Mouse (Mus musculus) embryonic facial prominence, embryonic 14.5 days (tissue): ENCODE data around the gene A630089N07Rik. TPM values are rescaled to one million over a fixed set of nuclear protein-coding genes. Genes with fewer than 3 reads are reported as not detected.

ENCODE experiments used
- ATAC-seq: fragments of 200-750 bp; cut with Nextera tagmentation; 2 replicates; pipeline ENCODE4 v1.8.0; 2017; ENCODE audit warnings: low read depth, moderate number of reproducible peaks, moderate TSS enrichment
- DNase-seq: peaks from one replicate; pipeline ENCODE4 v3.0.0-alpha.2; 2015; ENCODE audit warnings: low spot score
- H3K27ac ChIP-seq: fragments of 300-500 bp; sonication (generic); replicated peaks from 2 replicates; pipeline ENCODE4 v1.5.1; 2014; ENCODE audit warnings: low read depth, mild to moderate bottlenecking, low read length, moderate library complexity
- H3K27me3 ChIP-seq: fragments of 300-500 bp; sonication (generic); replicated peaks from 2 replicates; pipeline ENCODE4 v1.6.1; 2014; ENCODE audit warnings: low read length; ENCODE audit not compliant: control insufficient read depth, insufficient read depth
- H3K36me3 ChIP-seq: fragments of 300-500 bp; sonication (generic); 2 replicates; pipeline ENCODE4 v1.6.1; 2014; ENCODE audit warnings: low read length, mixed read lengths; ENCODE audit not compliant: control insufficient read depth, insufficient read depth
- H3K4me1 ChIP-seq: fragments of 300-500 bp; sonication (generic); 2 replicates; pipeline ENCODE4 v1.6.1; 2014; ENCODE audit warnings: antibody characterized with exemption, low read length; ENCODE audit not compliant: control insufficient read depth, insufficient read depth
- H3K4me2 ChIP-seq: fragments of 300-500 bp; sonication (generic); 2 replicates; pipeline ENCODE4 v1.6.1; 2014; ENCODE audit warnings: low read depth, mild to moderate bottlenecking, low read length, moderate library complexity, mixed read lengths
- H3K4me3 ChIP-seq: fragments of 300-500 bp; sonication (generic); 2 replicates; pipeline ENCODE4 v1.5.1; 2014; ENCODE audit warnings: low read depth, mild to moderate bottlenecking, low read length
- H3K9ac ChIP-seq: fragments of 300-500 bp; sonication (generic); 2 replicates; pipeline ENCODE4 v1.6.1; 2014; ENCODE audit warnings: low read depth, mild to moderate bottlenecking, low read length, moderate library complexity, mixed read lengths
- H3K9me3 ChIP-seq: fragments of 300-500 bp; sonication (generic); 2 replicates; pipeline ENCODE4 v1.6.1; 2016; ENCODE audit warnings: low read length; ENCODE audit not compliant: control insufficient read depth
- WGBS: fragments of 180-500 bp; shearing (Covaris S2); extraction: QIAGEN DNeasy Blood & Tissue Kit; methylation state at CpG from one replicate; pipeline ENCODE4 v1.1.7; 2014; 5-methylcytosine and 5-hydroxymethylcytosine counted together
- polyA plus RNA-seq: library from polyadenylated mRNA; unstranded; fragments of >200 nt; fragmentation: Nextera tagmentation; extraction: Ambion mirVana; gene quantifications from 2 replicates; pipeline ENCODE4 v1.2.1, GENCODE M21; 2014

Gene A630089N07Rik
- polyA plus RNA-seq, 1 experiment from 2014 or later: 14.4 TPM

- Histone ChIP-seq H3K4me1 (no peaks in the 10 kb centered on the region), H3K4me3 (no peak overlapping the region), H3K9me3 (no peaks in the 10 kb centered on the region), H3K27ac (no peak overlapping the region), H3K9ac (no peak overlapping the region), H3K4me2 (no peak overlapping the region), H3K36me3 (no peaks in the 10 kb centered on the region), H3K27me3 (no peaks in the 10 kb centered on the region)
- ATAC-seq: no peak
- DNase-seq: no peak
- WGBS: 90% methylated on average over 1 of the region's 1 CpGs
Observed at GRCm38 (mm10) chr16:97981362-97981761, 100.9 kb downstream of the A630089N07Rik start.

- H3K9me3 ChIP-seq: no peaks in the 10 kb centered on the region
- no peak overlapping the region for H3K4me3 ChIP-seq
- no peak overlapping the region for H3K4me2 ChIP-seq
- DNase-seq: no peak
- WGBS: 90% methylated on average over 3 of the region's 3 CpGs
- H3K27me3 ChIP-seq: no peaks in the 10 kb centered on the region
- no peaks in the 10 kb centered on the region for H3K4me1 ChIP-seq
- no peak overlapping the region for H3K27ac ChIP-seq
- H3K9ac ChIP-seq: no peak overlapping the region
- no peak for ATAC-seq
- no peaks in the 10 kb centered on the region for H3K36me3 ChIP-seq
Observed at GRCm38 (mm10) chr16:97977722-97978121, 104.5 kb downstream of the A630089N07Rik start.

GRCm38 (mm10) chr16:97977277-97977676 is 105.0 kb downstream of the A630089N07Rik start:
- Histone ChIP-seq H3K27ac (no peak overlapping the region), H3K9me3 (no peaks in the 10 kb centered on the region), H3K4me3 (no peak overlapping the region), H3K4me1 (no peaks in the 10 kb centered on the region), H3K27me3 (no peaks in the 10 kb centered on the region), H3K9ac (no peak overlapping the region), H3K4me2 (no peak overlapping the region), H3K36me3 (no peaks in the 10 kb centered on the region)
- 88% methylated on average over 1 of the region's 1 CpGs for WGBS
- no peak for ATAC-seq
- no peak for DNase-seq

GRCm38 (mm10) chr16:97963956-97964540 is 118.2 kb downstream of the A630089N07Rik start:
- WGBS: 78% methylated on average over 3 of the region's 3 CpGs
- Histone ChIP-seq H3K9ac (no peak overlapping the region), H3K4me3 (no peak overlapping the region), H3K4me1 (peaks cover 8% of the 10 kb centered on the region; the same call in 1 of the 2 replicates), H3K9me3 (0 out of 2 replicates have a peak, but pooled peaks cover 3% of the 10 kb centered on the region), H3K36me3 (no peaks in the 10 kb centered on the region), H3K27me3 (no peaks in the 10 kb centered on the region), H3K4me2 (no peak overlapping the region), H3K27ac (no peak overlapping the region)
- DNase-seq (no peak), ATAC-seq (no peak)

GRCm38 (mm10) chr16:97962151-97962948 is 119.9 kb downstream of the A630089N07Rik start, which contains the start of the genes C2cd2 and Zbtb21:
Gene C2cd2, minus strand, starts transcription at chr16:97962598.
Gene Zbtb21, minus strand, starts transcription at chr16:97962622.
- Histone ChIP-seq H3K4me3 (peak within 1 kb of the TSS; percentile 89), H3K9me3 (no peaks in the 10 kb centered on the region), H3K4me1 (peaks cover 8% of the 10 kb centered on the region; the same call in 1 of the 2 replicates), H3K27me3 (no peaks in the 10 kb centered on the region), H3K4me2 (peak within 1 kb of the TSS; percentile 74), H3K27ac (peak within 1 kb of the TSS; percentile 98), H3K36me3 (no peaks in the 10 kb centered on the region), H3K9ac (peak within 1 kb of the TSS; percentile 95)
- ATAC-seq (peak; percentile 98), DNase-seq (peak; percentile 98)
- under 1% methylated on average over 35 of the region's 78 CpGs for WGBS

GRCm38 (mm10) chr16:97961381-97962150 is 120.7 kb downstream of the A630089N07Rik start:
- H3K9ac ChIP-seq: peak overlapping the region; percentile 95
- H3K36me3 ChIP-seq: peaks cover 2% of the 10 kb centered on the region; the same call in 1 of the 2 replicates
- ATAC-seq: peak; percentile 1
- DNase-seq: no peak
- peak overlapping the region; percentile 89 for H3K4me3 ChIP-seq
- no peaks in the 10 kb centered on the region for H3K9me3 ChIP-seq
- no peaks in the 10 kb centered on the region for H3K27me3 ChIP-seq
- H3K4me1 ChIP-seq: peaks cover 8% of the 10 kb centered on the region; the same call in 1 of the 2 replicates
- 16% methylated on average over 16 of the region's 36 CpGs for WGBS
- H3K27ac ChIP-seq: peak overlapping the region; percentile 98
- H3K4me2 ChIP-seq: peak overlapping the region; percentile 74

- no peak overlapping the region for H3K9ac ChIP-seq
- no peak overlapping the region for H3K27ac ChIP-seq
- H3K4me1 ChIP-seq: peaks cover 8% of the 10 kb centered on the region; the same call in 1 of the 2 replicates
- no peaks in the 10 kb centered on the region for H3K9me3 ChIP-seq
- no peak for DNase-seq
- no peaks in the 10 kb centered on the region for H3K27me3 ChIP-seq
- peaks cover 13% of the 10 kb centered on the region for H3K36me3 ChIP-seq
- 87% methylated on average over 3 of the region's 3 CpGs for WGBS
- no peak overlapping the region for H3K4me2 ChIP-seq
- ATAC-seq: no peak
- H3K4me3 ChIP-seq: no peak overlapping the region
Observed at GRCm38 (mm10) chr16:97960348-97960747, 121.9 kb downstream of the A630089N07Rik start.

- Histone ChIP-seq H3K27me3 (no peaks in the 10 kb centered on the region), H3K4me3 (no peak overlapping the region), H3K4me2 (no peak overlapping the region), H3K36me3 (peaks cover 31% of the 10 kb centered on the region), H3K27ac (no peak overlapping the region), H3K4me1 (peaks cover 8% of the 10 kb centered on the region; the same call in 1 of the 2 replicates), H3K9ac (no peak overlapping the region), H3K9me3 (no peaks in the 10 kb centered on the region)
- ATAC-seq (no peak), DNase-seq (no peak)
Observed at GRCm38 (mm10) chr16:97958401-97958973, 123.8 kb downstream of the A630089N07Rik start.
